ENCODE assay signal across 8 mouse cellular contexts in the genomic region with DNA sequence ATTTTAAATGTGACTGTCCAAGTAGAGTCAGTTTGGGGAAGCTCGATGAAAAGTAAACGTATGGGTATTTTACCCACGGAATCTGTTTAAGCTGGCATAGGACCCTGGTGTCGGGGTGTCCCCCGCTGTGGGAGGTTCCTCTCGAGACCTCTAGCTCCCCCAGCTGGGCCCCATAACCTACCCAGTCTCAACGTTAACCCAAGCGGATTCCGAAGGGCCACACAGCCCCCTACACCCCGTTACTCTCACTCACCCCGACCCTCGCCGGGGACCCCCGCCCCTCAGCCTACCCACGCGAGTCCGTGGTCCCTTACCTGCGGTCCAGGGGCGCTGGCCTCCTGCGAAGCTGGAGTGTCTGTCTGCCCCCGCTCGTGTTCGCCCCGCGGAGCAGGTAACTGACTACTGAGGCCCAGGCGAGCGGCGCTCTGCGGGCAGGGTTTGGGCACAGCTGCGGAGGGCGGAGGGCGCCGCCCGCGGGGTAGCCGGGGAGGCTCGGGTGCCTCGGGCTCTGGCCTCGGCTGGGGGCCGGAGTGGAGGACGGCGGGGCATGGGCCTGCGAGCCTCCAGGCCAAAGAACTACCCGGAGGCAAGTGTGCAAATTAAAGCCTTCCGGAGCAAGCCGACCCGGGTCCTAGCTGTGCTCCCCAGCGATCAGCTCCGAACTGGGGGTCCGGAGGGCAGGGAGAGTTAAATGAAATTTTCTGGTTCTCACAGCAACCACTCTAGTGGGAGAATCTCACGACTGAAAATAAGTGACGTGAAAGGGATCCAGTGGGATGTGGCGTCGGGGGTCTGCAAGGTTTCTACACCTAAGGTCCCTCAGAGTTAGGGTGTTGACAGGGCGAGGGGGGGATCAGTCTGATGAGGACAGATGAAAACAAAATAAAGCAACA.
DNase-seq lines count a peak whose midpoint lies in the region; ATAC-seq and TF ChIP-seq lines count a peak whose summit lies in the region.

No protein-coding gene starts in this region.

- no peak for TF ChIP-seq CTCF in forebrain, postnatal 0 days (IDR thresholded peaks at IDR 0.05; ENCODE audit: low read depth)

- H3K27ac ChIP-seq in lung, embryonic 15.5 days: no peak overlapping the region
- no peak overlapping the region for H3K27ac ChIP-seq in forebrain, postnatal 0 days (ENCODE audit: low read depth, low read length)
- H3K27ac ChIP-seq in limb, embryonic 15.5 days: no peak overlapping the region
- no peak overlapping the region for H3K27ac ChIP-seq in stomach, embryonic 16.5 days (ENCODE audit: low read length)

- peak overlapping the region; percentile 99 for H3K4me2 ChIP-seq in lung, embryonic 15.5 days
- H3K4me2 ChIP-seq in forebrain, postnatal 0 days (ENCODE audit: low read depth): peak overlapping the region; percentile 97
- H3K4me2 ChIP-seq in limb, embryonic 15.5 days: peak overlapping the region; percentile 99
- peak overlapping the region; percentile 99 for H3K4me2 ChIP-seq in stomach, embryonic 16.5 days (ENCODE audit: low read depth, low read length)

- H3K9me3 ChIP-seq in lung, embryonic 15.5 days: no peaks in the 10 kb centered on the region
- H3K9me3 ChIP-seq in forebrain, postnatal 0 days (ENCODE audit: low read length): no peaks in the 10 kb centered on the region
- no peaks in the 10 kb centered on the region for H3K9me3 ChIP-seq in limb, embryonic 15.5 days
- no peaks in the 10 kb centered on the region for H3K9me3 ChIP-seq in stomach, embryonic 16.5 days (replicated peaks; ENCODE audit: control insufficient read depth, low read length)

- peak overlapping the region; percentile 60 for H3K4me3 ChIP-seq in lung, embryonic 15.5 days
- H3K4me3 ChIP-seq in forebrain, postnatal 0 days (ENCODE audit: low read depth, low read length): peak overlapping the region; percentile 51
- H3K4me3 ChIP-seq in limb, embryonic 15.5 days: peak overlapping the region; percentile 58
- H3K4me3 ChIP-seq in stomach, embryonic 16.5 days (replicated peaks; ENCODE audit: low read length): peak overlapping the region; percentile 68

- no peak overlapping the region for H3K9ac ChIP-seq in lung, embryonic 15.5 days
- H3K9ac ChIP-seq in forebrain, postnatal 0 days: no peak overlapping the region
- no peak overlapping the region for H3K9ac ChIP-seq in limb, embryonic 15.5 days
- H3K9ac ChIP-seq in stomach, embryonic 16.5 days (ENCODE audit: low read length): peak overlapping the region; percentile 21; the same call in 1 of the 2 replicates

- H3K27me3 ChIP-seq in lung, embryonic 15.5 days: peaks cover 42% of the 10 kb centered on the region
- peaks cover 13% of the 10 kb centered on the region for H3K27me3 ChIP-seq in forebrain, postnatal 0 days (ENCODE audit: insufficient read depth, low read length)
- peaks cover 37% of the 10 kb centered on the region for H3K27me3 ChIP-seq in limb, embryonic 15.5 days
- H3K27me3 ChIP-seq in stomach, embryonic 16.5 days (ENCODE audit: control insufficient read depth, insufficient read depth, low read length): peaks cover 27% of the 10 kb centered on the region

- WGBS in lung, embryonic 15.5 days: 8% methylated on average over 55 of the region's 55 CpGs
- WGBS in forebrain, postnatal 0 days: 8% methylated on average over 55 of the region's 55 CpGs
- WGBS in limb, embryonic 15.5 days: 9% methylated on average over 55 of the region's 55 CpGs
- 8% methylated on average over 55 of the region's 55 CpGs for WGBS in stomach, embryonic 16.5 days

- DNase-seq in lung, adult 18-20 months: no peak
- DNase-seq in forebrain, postnatal 0 days: no peak
- DNase-seq in adipocyte (ENCODE audit: low spot score): no peak
- DNase-seq in right cerebral cortex, postnatal 14 days: no peak
- no peak for DNase-seq in right cerebral cortex, adult 2 months (ENCODE audit: low spot score in 2 of 2)

- peaks cover 22% of the 10 kb centered on the region for H3K4me1 ChIP-seq in lung, embryonic 15.5 days
- H3K4me1 ChIP-seq in forebrain, postnatal 0 days (ENCODE audit: insufficient read depth): 0 out of 2 replicates have a peak, but pooled peaks cover 3% of the 10 kb centered on the region
- H3K4me1 ChIP-seq in limb, embryonic 15.5 days: peaks cover 24% of the 10 kb centered on the region
- peaks cover 12% of the 10 kb centered on the region for H3K4me1 ChIP-seq in stomach, embryonic 16.5 days (ENCODE audit: control insufficient read depth, insufficient read depth, low read length)

- no peaks in the 10 kb centered on the region for H3K36me3 ChIP-seq in lung, embryonic 15.5 days
- H3K36me3 ChIP-seq in forebrain, postnatal 0 days (ENCODE audit: insufficient read depth): no peaks in the 10 kb centered on the region
- H3K36me3 ChIP-seq in limb, embryonic 15.5 days: no peaks in the 10 kb centered on the region
- no peaks in the 10 kb centered on the region for H3K36me3 ChIP-seq in stomach, embryonic 16.5 days (ENCODE audit: control insufficient read depth, insufficient read depth, low read length)

- ATAC-seq in lung, embryonic 15.5 days (ENCODE audit: borderline replicate concordance, extremely low read depth, low FRiP score, low TSS enrichment): no peak; the same call in 1 of the 2 replicates
- no peak for ATAC-seq in forebrain, postnatal 0 days
- no peak for ATAC-seq in limb, embryonic 15.5 days (ENCODE audit: insufficient number of reproducible peaks, low FRiP score, low TSS enrichment, low read depth)
- ATAC-seq in stomach, embryonic 16.5 days (ENCODE audit: insufficient read depth, low FRiP score): no peak
